Mouse (Mus musculus) kidney, embryonic 14.5 days (tissue): ENCODE measurements at regions not wholly inside any gene's neighbourhood (a gene's known extent, or its start where the extent isn't known, plus 50 kb on each side); places are given as distances from the start of the nearest gene placed in this dataset.

Source experiments
- ATAC-seq: fragments of 200-750 bp; cut with Nextera tagmentation; 2 replicates; pipeline ENCODE4 v1.8.0; 2017; ENCODE audit warnings: moderate number of reproducible peaks, mild to moderate bottlenecking, moderate TSS enrichment, moderate library complexity; ENCODE audit not compliant: low FRiP score, low TSS enrichment
- H3K27ac ChIP-seq: fragments of 300-500 bp; sonication (generic); 2 replicates; pipeline ENCODE4 v1.5.1; 2014; ENCODE audit warnings: low read depth, mild to moderate bottlenecking, low read length, moderate library complexity, mixed read lengths
- H3K27me3 ChIP-seq: fragments of 300-500 bp; sonication (generic); 2 replicates; pipeline ENCODE4 v1.6.1; 2014; ENCODE audit warnings: mild to moderate bottlenecking, low read length; ENCODE audit not compliant: control insufficient read depth, insufficient read depth
- H3K36me3 ChIP-seq: fragments of 300-500 bp; sonication (generic); 2 replicates; pipeline ENCODE4 v1.6.1; 2014; ENCODE audit warnings: low read length, mixed read lengths; ENCODE audit not compliant: control insufficient read depth, insufficient read depth
- H3K4me1 ChIP-seq: fragments of 300-500 bp; sonication (generic); 2 replicates; pipeline ENCODE4 v1.6.1; 2014; ENCODE audit warnings: low read length, mixed read lengths; ENCODE audit not compliant: control insufficient read depth, insufficient read depth
- H3K4me2 ChIP-seq: fragments of 300-500 bp; sonication (generic); replicated peaks from 2 replicates; pipeline ENCODE4 v1.6.1; 2014; ENCODE audit warnings: low read depth, mild to moderate bottlenecking, low read length
- H3K4me3 ChIP-seq: fragments of 300-500 bp; sonication (generic); 2 replicates; pipeline ENCODE4 v1.5.1; 2014; ENCODE audit warnings: mild to moderate bottlenecking, low read length
- H3K9ac ChIP-seq: fragments of 300-500 bp; sonication (generic); 2 replicates; pipeline ENCODE4 v1.6.1; 2014; ENCODE audit warnings: low read depth, mild to moderate bottlenecking, low read length, moderate library complexity
- H3K9me3 ChIP-seq: fragments of 300-500 bp; sonication (generic); 2 replicates; pipeline ENCODE4 v1.6.1; 2016; ENCODE audit warnings: low read length; ENCODE audit not compliant: control insufficient read depth
- whole genome bisulfite sequencing: fragments of 180-500 bp; shearing (Covaris S2); extraction: QIAGEN DNeasy Blood & Tissue Kit; methylation state at CpG from one replicate; pipeline ENCODE4 v1.1.7; 2014; 5-methylcytosine and 5-hydroxymethylcytosine counted together

GRCm38 (mm10) chr12:46333376-46333775 lies 485.4 kb downstream of the Nova1 start:
- H3K36me3 ChIP-seq: no peaks in the 10 kb centered on the region
- H3K4me2 ChIP-seq: no peak overlapping the region
- no peaks in the 10 kb centered on the region for H3K9me3 ChIP-seq
- no peak overlapping the region for H3K27ac ChIP-seq
- 86% methylated on average over 1 of the region's 1 CpGs for WGBS
- ATAC-seq: no peak
- H3K4me1 ChIP-seq: no peaks in the 10 kb centered on the region
- no peak overlapping the region for H3K9ac ChIP-seq
- H3K4me3 ChIP-seq: no peak overlapping the region
- H3K27me3 ChIP-seq: no peaks in the 10 kb centered on the region

- Histone ChIP-seq H3K36me3 (no peaks in the 10 kb centered on the region), H3K4me1 (no peaks in the 10 kb centered on the region), H3K9me3 (no peaks in the 10 kb centered on the region), H3K4me3 (no peak overlapping the region), H3K27ac (no peak overlapping the region), H3K27me3 (no peaks in the 10 kb centered on the region), H3K9ac (no peak overlapping the region), H3K4me2 (no peak overlapping the region)
- ATAC-seq: no peak
- WGBS: 95% methylated on average over 1 of the region's 1 CpGs
Measured at GRCm38 (mm10) chr12:46327865-46328264, 490.9 kb downstream of the Nova1 start.

- Histone ChIP-seq H3K9me3 (no peaks in the 10 kb centered on the region), H3K9ac (no peak overlapping the region), H3K27ac (no peak overlapping the region), H3K4me3 (no peak overlapping the region), H3K27me3 (no peaks in the 10 kb centered on the region), H3K4me1 (no peaks in the 10 kb centered on the region), H3K36me3 (no peaks in the 10 kb centered on the region), H3K4me2 (no peak overlapping the region)
- no peak for ATAC-seq
- 75% methylated on average over 3 of the region's 3 CpGs for WGBS
Measured at GRCm38 (mm10) chr12:46323276-46323675, 495.5 kb downstream of the Nova1 start.

GRCm38 (mm10) chr12:46303136-46303797 lies 515.5 kb downstream of the Nova1 start:
- Histone ChIP-seq H3K9me3 (no peaks in the 10 kb centered on the region), H3K27me3 (no peaks in the 10 kb centered on the region), H3K36me3 (no peaks in the 10 kb centered on the region), H3K9ac (no peak overlapping the region), H3K4me2 (no peak overlapping the region), H3K4me3 (no peak overlapping the region), H3K27ac (no peak overlapping the region), H3K4me1 (no peaks in the 10 kb centered on the region)
- WGBS: 81% methylated on average over 5 of the region's 5 CpGs
- ATAC-seq: no peak

DNA sequence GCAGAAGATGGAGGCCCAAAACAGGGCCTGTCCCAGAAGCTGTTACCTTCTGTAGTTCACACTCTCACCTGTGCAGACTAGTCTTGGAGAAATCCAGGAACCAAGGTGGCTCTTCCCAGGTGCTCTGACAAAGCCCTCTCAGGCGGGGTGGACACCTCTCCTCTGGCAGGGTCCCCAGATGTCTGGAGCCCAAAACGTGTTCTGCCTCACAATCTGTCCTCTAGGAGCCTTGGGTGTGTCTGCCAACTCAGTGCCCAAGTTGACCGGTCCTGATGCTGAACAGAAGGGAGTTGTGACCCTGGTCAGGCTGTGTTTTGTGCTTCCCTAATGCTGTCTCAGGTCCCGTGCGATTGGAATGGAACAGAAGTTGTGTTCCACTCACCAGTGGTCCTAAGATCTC lies 519.8 kb downstream of the Nova1 start:
- WGBS: 83% methylated on average over 5 of the region's 5 CpGs
- ATAC-seq: no peak
- Histone ChIP-seq H3K36me3 (no peaks in the 10 kb centered on the region), H3K4me1 (no peaks in the 10 kb centered on the region), H3K9me3 (no peaks in the 10 kb centered on the region), H3K4me2 (no peak overlapping the region), H3K9ac (no peak overlapping the region), H3K4me3 (no peak overlapping the region), H3K27ac (no peak overlapping the region), H3K27me3 (no peaks in the 10 kb centered on the region)

- Histone ChIP-seq H3K4me3 (no peak overlapping the region), H3K36me3 (no peaks in the 10 kb centered on the region), H3K27ac (no peak overlapping the region), H3K9ac (no peak overlapping the region), H3K27me3 (no peaks in the 10 kb centered on the region), H3K4me2 (no peak overlapping the region), H3K4me1 (no peaks in the 10 kb centered on the region), H3K9me3 (no peaks in the 10 kb centered on the region)
- 42% methylated on average over 3 of the region's 3 CpGs for WGBS
- 0 out of 2 replicates have a peak, but pooled peaks have one; percentile 46 for ATAC-seq
Measured at GRCm38 (mm10) chr12:46284519-46284918, 534.2 kb downstream of the Nova1 start.

GRCm38 (mm10) chr12:46248402-46249018 lies 570.2 kb downstream of the Nova1 start:
- Histone ChIP-seq H3K4me3 (no peak overlapping the region), H3K27ac (no peak overlapping the region), H3K27me3 (no peaks in the 10 kb centered on the region), H3K4me1 (no peaks in the 10 kb centered on the region), H3K9me3 (no peaks in the 10 kb centered on the region), H3K36me3 (no peaks in the 10 kb centered on the region), H3K4me2 (no peak overlapping the region), H3K9ac (no peak overlapping the region)
- ATAC-seq: no peak
- 94% methylated on average over 1 of the region's 1 CpGs for WGBS

GRCm38 (mm10) chr12:46244925-46245324 lies 573.8 kb downstream of the Nova1 start:
- H3K27me3 ChIP-seq: no peaks in the 10 kb centered on the region
- H3K4me3 ChIP-seq: no peak overlapping the region
- H3K27ac ChIP-seq: no peak overlapping the region
- H3K4me2 ChIP-seq: no peak overlapping the region
- 82% methylated on average over 3 of the region's 3 CpGs for WGBS
- no peak for ATAC-seq
- H3K9me3 ChIP-seq: no peaks in the 10 kb centered on the region
- no peaks in the 10 kb centered on the region for H3K4me1 ChIP-seq
- no peaks in the 10 kb centered on the region for H3K36me3 ChIP-seq
- no peak overlapping the region for H3K9ac ChIP-seq

GRCm38 (mm10) chr12:46232359-46232758 lies 586.4 kb downstream of the Nova1 start:
- ATAC-seq: no peak
- no peak overlapping the region for H3K4me3 ChIP-seq
- no peaks in the 10 kb centered on the region for H3K9me3 ChIP-seq
- no peaks in the 10 kb centered on the region for H3K36me3 ChIP-seq
- H3K27me3 ChIP-seq: no peaks in the 10 kb centered on the region
- WGBS: 68% methylated on average over 4 of the region's 4 CpGs
- H3K9ac ChIP-seq: no peak overlapping the region
- no peak overlapping the region for H3K4me2 ChIP-seq
- no peaks in the 10 kb centered on the region for H3K4me1 ChIP-seq
- no peak overlapping the region for H3K27ac ChIP-seq
